Mouse (Mus musculus) MEL-GATA-1-ER (cell line): ENCODE measurements around the gene Grhl3.

Experiments
- DNase-seq: peaks from one replicate; pipeline ENCODE4 v3.0.0-alpha.2; 2012; ENCODE audit warnings: low read depth; ENCODE audit errors: extremely low read depth

Grhl3 gene

GRCm38 (mm10) chr4:135531771-135532613 is 41.4 kb downstream of the Grhl3 start:
- no peak for DNase-seq

GRCm38 (mm10) chr4:135531236-135531635 is 42.2 kb downstream of the Grhl3 start:
- DNase-seq, result no peak

- no peak for DNase-seq
Measured at GRCm38 (mm10) chr4:135530270-135530669, 43.2 kb downstream of the Grhl3 start.

GRCm38 (mm10) chr4:135526039-135526710 is 47.3 kb downstream of the Grhl3 start:
- DNase-seq, result no peak

GRCm38 (mm10) chr4:135525057-135525456 is 48.4 kb downstream of the Grhl3 start:
- DNase-seq, result no peak

- no peak for DNase-seq
Measured at GRCm38 (mm10) chr4:135523939-135524338, 49.5 kb downstream of the Grhl3 start.

GRCm38 (mm10) chr4:135520421-135520820 is 53.0 kb downstream of the Grhl3 start:
- no peak for DNase-seq

GRCm38 (mm10) chr4:135518135-135518534 is 55.3 kb downstream of the Grhl3 start:
- no peak for DNase-seq

GRCm38 (mm10) chr4:135516351-135517316 is 56.8 kb downstream of the Grhl3 start:
- DNase-seq, result peak; percentile 46

- DNase-seq, result no peak
Measured at GRCm38 (mm10) chr4:135514925-135515324, 58.5 kb downstream of the Grhl3 start.

- DNase-seq, result no peak
Measured at GRCm38 (mm10) chr4:135513865-135514264, 59.6 kb downstream of the Grhl3 start.

GRCm38 (mm10) chr4:135509515-135509914 is 63.9 kb downstream of the Grhl3 start:
- no peak for DNase-seq

- peak; percentile 61 for DNase-seq
Measured at GRCm38 (mm10) chr4:135508419-135509039, 64.9 kb downstream of the Grhl3 start.

- DNase-seq, result peak; percentile 68
Measured at GRCm38 (mm10) chr4:135507547-135508350, 65.7 kb downstream of the Grhl3 start.

GRCm38 (mm10) chr4:135505794-135506193 is 67.6 kb downstream of the Grhl3 start:
- DNase-seq, result peak; percentile 17

- DNase-seq, result peak; percentile 59
Measured at GRCm38 (mm10) chr4:135501587-135501986, 71.8 kb downstream of the Grhl3 start.

- peak; percentile 60 for DNase-seq
Measured at GRCm38 (mm10) chr4:135499831-135500230, 73.6 kb downstream of the Grhl3 start.

GRCm38 (mm10) chr4:135498136-135498535 is 75.3 kb downstream of the Grhl3 start:
- DNase-seq, result no peak

- no peak for DNase-seq
Measured at GRCm38 (mm10) chr4:135495810-135496209, 77.6 kb downstream of the Grhl3 start.

- DNase-seq, result no peak
Measured at GRCm38 (mm10) chr4:135495397-135495791, 78.0 kb downstream of the Grhl3 start.
